Mouse (Mus musculus) limb, embryonic 14.5 days (tissue): Measurements from ENCODE around the gene Cpa4. TPM values are rescaled to one million over a fixed set of nuclear protein-coding genes. Genes with fewer than 3 reads are reported as not detected.

Experiments used
- ATAC-seq: fragments of 200-750 bp; cut with Nextera tagmentation; 2 replicates; pipeline ENCODE4 v1.8.0; 2017; ENCODE audit warnings: low read depth, moderate number of reproducible peaks, moderate TSS enrichment; ENCODE audit not compliant: low FRiP score
- DNase-seq: peaks from one replicate; pipeline ENCODE4 v3.0.0-alpha.2; 2015; ENCODE audit warnings: low spot score
- H3K27ac ChIP-seq: fragments of 300-500 bp; sonication (generic); replicated peaks from 2 replicates; pipeline ENCODE4 v1.5.1; 2014; ENCODE audit warnings: low read depth, mild to moderate bottlenecking, low read length, moderate library complexity, mixed read lengths
- H3K27me3 ChIP-seq: fragments of 300-500 bp; sonication (generic); 2 replicates; pipeline ENCODE4 v1.6.1; 2014; ENCODE audit warnings: low read length, mixed read lengths; ENCODE audit not compliant: control insufficient read depth, insufficient read depth
- H3K36me3 ChIP-seq: fragments of 300-500 bp; sonication (generic); 2 replicates; pipeline ENCODE4 v1.6.1; 2014; ENCODE audit warnings: mild to moderate bottlenecking, low read length, moderate library complexity, mixed read lengths; ENCODE audit not compliant: control insufficient read depth, insufficient read depth
- H3K4me1 ChIP-seq: fragments of 300-500 bp; sonication (generic); 2 replicates; pipeline ENCODE4 v1.6.1; 2014; ENCODE audit warnings: antibody characterized with exemption, low read length, mixed read lengths; ENCODE audit not compliant: control insufficient read depth, insufficient read depth
- H3K4me2 ChIP-seq: fragments of 300-500 bp; sonication (generic); replicated peaks from 2 replicates; pipeline ENCODE4 v1.6.1; 2014; ENCODE audit warnings: low read depth, mild to moderate bottlenecking, low read length, moderate library complexity; ENCODE audit not compliant: severe bottlenecking
- H3K4me3 ChIP-seq: fragments of 300-500 bp; sonication (generic); replicated peaks from 2 replicates; pipeline ENCODE4 v1.5.1; 2014; ENCODE audit warnings: low read length
- H3K9ac ChIP-seq: fragments of 300-500 bp; sonication (generic); 2 replicates; pipeline ENCODE4 v1.6.1; 2014; ENCODE audit warnings: mild to moderate bottlenecking, low read depth, low read length, moderate library complexity; ENCODE audit not compliant: severe bottlenecking
- H3K9me3 ChIP-seq: fragments of 300-500 bp; sonication (generic); 2 replicates; pipeline ENCODE4 v1.6.1; 2016; ENCODE audit warnings: low read length; ENCODE audit not compliant: control insufficient read depth
- POLR2A ChIP-seq: fragments of 200-500 bp; IDR thresholded peaks from 2 replicates; pipeline ENCODE4 v1.8.0; 2012; ENCODE audit warnings: inconsistent platforms, mild to moderate bottlenecking, moderate library complexity, borderline replicate concordance; ENCODE audit not compliant: insufficient read depth, insufficient read length; ENCODE audit errors: extremely low read depth
- WGBS: fragments of 180-500 bp; shearing (Covaris S2); extraction: QIAGEN DNeasy Blood & Tissue Kit; methylation state at CpG from one replicate; pipeline ENCODE4 v1.1.7; 2014; 5-methylcytosine and 5-hydroxymethylcytosine counted together
- polyA plus RNA-seq, 2 experiments: library from polyadenylated mRNA; depleted of rRNA in 1 of 2; stranded (reverse) in 1 of 2; unstranded in 1 of 2; fragments of >200 nt; fragmentation: Nextera tagmentation in 1 of 2; extraction: Ambion mirVana in 1 of 2; gene quantifications; 2 replicates each; pipeline versions ENCODE4 v1.2.1 to v1.2.3; 2012 to 2014

The Cpa4 gene
- polyA plus RNA-seq, 2 experiments: 2.1 to 4.4 TPM

DNA sequence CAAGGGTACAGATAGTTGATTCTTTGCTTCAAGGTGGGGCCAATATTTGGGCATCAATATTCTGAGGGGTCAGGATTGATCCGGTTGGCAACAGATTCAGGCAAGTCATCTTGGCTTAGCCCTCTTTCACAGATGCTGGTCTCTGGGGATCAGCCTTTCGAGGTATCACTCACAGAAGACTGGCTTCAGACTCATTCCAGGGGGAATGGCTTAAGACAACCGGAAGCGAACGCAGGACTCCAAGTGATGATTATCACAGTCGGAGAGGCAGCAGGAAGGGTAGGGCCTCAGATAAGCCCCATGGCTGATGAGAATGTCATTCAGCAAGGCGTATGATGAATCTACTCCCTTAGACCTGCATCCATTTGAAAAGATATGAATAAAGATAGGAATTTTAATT is 26.2 kb downstream of the Cpa4 start:
- Histone ChIP-seq H3K4me2 (no peak overlapping the region), H3K27ac (no peak overlapping the region), H3K4me3 (no peak overlapping the region), H3K9me3 (no peaks in the 10 kb centered on the region), H3K9ac (no peak overlapping the region), H3K36me3 (no peaks in the 10 kb centered on the region), H3K27me3 (no peaks in the 10 kb centered on the region), H3K4me1 (peaks cover 15% of the 10 kb centered on the region)
- 73% methylated on average over 7 of the region's 7 CpGs for WGBS
- ATAC-seq (no peak), DNase-seq (no peak)
- no peak for TF ChIP-seq POLR2A

DNA sequence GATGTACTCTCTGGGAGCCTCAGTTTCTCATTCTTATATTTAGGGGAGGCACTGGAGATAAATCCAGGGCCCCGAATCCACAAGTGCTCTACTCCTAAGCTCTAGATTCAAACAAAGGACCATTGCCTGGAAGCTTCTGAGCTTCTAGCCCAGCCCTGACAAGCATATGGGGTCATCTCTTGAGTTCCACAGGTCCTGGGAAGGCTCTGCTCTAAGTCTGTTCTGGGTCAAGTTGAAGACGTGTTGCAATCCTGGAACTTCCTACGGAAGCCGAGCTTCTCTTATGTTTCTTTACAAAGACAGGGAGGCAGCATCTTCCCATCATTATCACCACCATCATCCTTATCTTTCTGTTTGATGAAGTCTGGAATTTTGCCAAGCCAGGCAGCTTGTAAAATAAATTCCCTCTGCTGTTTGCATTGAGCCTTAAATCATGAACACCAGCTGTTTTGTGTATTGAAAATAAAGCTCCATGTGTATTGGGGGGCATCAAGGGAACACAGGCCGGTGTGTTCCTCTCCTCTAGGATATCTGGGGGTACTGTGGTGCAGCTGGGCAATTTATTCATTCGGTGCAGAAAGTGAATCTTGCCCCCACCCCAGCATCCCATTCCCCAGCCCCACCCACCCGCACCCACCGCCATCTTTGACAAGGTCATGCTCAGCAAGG is 28.2 kb downstream of the Cpa4 start:
- ATAC-seq (no peak), DNase-seq (no peak)
- H3K4me3 ChIP-seq: no peak overlapping the region
- H3K27ac ChIP-seq: 0 out of 2 replicates have a peak overlapping the region, but pooled peaks have one; percentile 22
- peaks cover 9% of the 10 kb centered on the region for H3K4me1 ChIP-seq
- no peaks in the 10 kb centered on the region for H3K36me3 ChIP-seq
- no peak for TF ChIP-seq POLR2A
- H3K9me3 ChIP-seq: no peaks in the 10 kb centered on the region
- H3K4me2 ChIP-seq: no peak overlapping the region
- 79% methylated on average over 8 of the region's 8 CpGs for WGBS
- H3K27me3 ChIP-seq: no peaks in the 10 kb centered on the region
- H3K9ac ChIP-seq: no peak overlapping the region

DNA sequence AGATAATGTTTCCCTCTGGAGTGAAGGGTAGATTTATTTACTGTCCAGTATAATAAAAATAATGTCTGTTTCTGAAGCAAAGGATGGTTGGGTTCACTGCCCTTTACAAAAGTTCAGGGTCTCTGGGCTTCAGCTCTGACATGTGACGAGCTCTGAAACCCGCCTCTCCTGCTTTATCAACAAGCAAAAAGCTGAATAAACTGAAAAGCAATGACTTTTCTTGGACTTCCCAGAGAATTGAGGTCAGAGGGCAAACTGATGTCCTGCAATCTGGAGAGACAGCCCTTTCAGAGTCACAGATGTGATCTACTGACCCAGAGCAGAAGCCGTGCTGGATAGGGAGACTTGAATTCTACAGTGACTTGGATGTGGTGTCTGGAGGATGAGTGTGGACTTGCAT is 31.9 kb downstream of the Cpa4 start:
- TF ChIP-seq POLR2A: no peak
- no peaks in the 10 kb centered on the region for H3K27me3 ChIP-seq
- no peak overlapping the region for H3K4me2 ChIP-seq
- H3K4me1 ChIP-seq: peaks cover 9% of the 10 kb centered on the region
- H3K4me3 ChIP-seq: no peak overlapping the region
- H3K27ac ChIP-seq: no peak overlapping the region
- ATAC-seq (no peak), DNase-seq (no peak)
- 77% methylated on average over 3 of the region's 3 CpGs for WGBS
- no peaks in the 10 kb centered on the region for H3K9me3 ChIP-seq
- no peaks in the 10 kb centered on the region for H3K36me3 ChIP-seq
- H3K9ac ChIP-seq: no peak overlapping the region

DNA sequence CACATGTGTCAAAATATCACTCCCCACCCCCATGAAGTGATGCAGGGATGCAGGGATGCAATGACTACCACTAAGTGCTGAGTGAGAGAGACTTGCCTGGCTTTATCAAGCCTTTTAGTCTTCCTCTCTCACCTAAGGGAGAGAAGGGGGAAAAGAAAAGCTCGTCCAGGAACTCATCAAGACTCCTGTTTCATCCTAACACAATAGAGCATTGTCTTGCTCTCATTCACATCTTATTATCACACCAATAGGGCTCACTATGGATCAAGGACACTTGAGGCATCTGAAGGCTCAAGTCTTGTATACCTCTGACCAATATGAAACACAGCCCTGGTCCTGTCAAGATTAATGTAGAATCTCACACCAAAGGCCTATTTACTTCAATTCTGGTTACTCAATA is 32.8 kb downstream of the Cpa4 start:
- DNase-seq (no peak), ATAC-seq (no peak)
- WGBS: 92% methylated on average over 1 of the region's 1 CpGs
- no peaks in the 10 kb centered on the region for H3K9me3 ChIP-seq
- no peak for TF ChIP-seq POLR2A
- no peak overlapping the region for H3K4me2 ChIP-seq
- H3K27me3 ChIP-seq: no peaks in the 10 kb centered on the region
- no peaks in the 10 kb centered on the region for H3K36me3 ChIP-seq
- peaks cover 5% of the 10 kb centered on the region for H3K4me1 ChIP-seq
- no peak overlapping the region for H3K27ac ChIP-seq
- H3K9ac ChIP-seq: no peak overlapping the region
- H3K4me3 ChIP-seq: no peak overlapping the region

DNA sequence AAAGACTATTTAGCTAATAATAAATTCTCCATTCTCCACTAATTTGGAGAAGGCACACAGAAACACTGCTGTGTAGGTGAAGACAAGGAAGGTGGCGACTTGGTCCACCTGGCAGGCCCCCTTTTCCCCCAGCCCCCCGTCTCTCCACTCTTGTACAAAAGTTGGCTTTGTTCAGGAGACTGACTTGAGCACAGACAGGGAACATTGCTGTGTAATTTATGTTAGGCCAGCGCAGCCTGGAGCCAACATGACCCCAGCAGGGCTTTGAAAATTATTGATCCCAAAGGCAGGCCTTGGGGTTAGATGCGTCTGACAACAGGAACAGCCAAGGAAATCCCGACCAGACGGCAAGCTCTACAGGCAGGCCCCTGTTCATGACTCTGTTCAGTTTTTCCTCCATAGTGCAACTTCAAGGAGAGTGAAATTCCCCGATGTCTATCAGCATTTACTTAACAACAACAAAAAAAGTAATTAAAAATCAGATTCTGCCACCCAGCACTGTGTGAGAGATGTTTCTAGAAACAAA is 36.2 kb downstream of the Cpa4 start:
- no peaks in the 10 kb centered on the region for H3K36me3 ChIP-seq
- H3K4me3 ChIP-seq: no peak overlapping the region
- H3K9ac ChIP-seq: no peak overlapping the region
- TF ChIP-seq POLR2A: no peak
- ATAC-seq (no peak), DNase-seq (no peak)
- H3K27ac ChIP-seq: no peak overlapping the region
- no peaks in the 10 kb centered on the region for H3K27me3 ChIP-seq
- H3K4me1 ChIP-seq: peaks cover 10% of the 10 kb centered on the region
- H3K9me3 ChIP-seq: no peaks in the 10 kb centered on the region
- no peak overlapping the region for H3K4me2 ChIP-seq
- 31% methylated on average over 7 of the region's 7 CpGs for WGBS
